Mouse (Mus musculus): ENCODE results near the gene Lrig2. TPM values are rescaled to one million over a fixed set of nuclear protein-coding genes. Genes with fewer than 3 reads are reported as not detected.

The Lrig2 gene
- polyA plus RNA-seq, 1 experiment = 4.8 TPM

DNA sequence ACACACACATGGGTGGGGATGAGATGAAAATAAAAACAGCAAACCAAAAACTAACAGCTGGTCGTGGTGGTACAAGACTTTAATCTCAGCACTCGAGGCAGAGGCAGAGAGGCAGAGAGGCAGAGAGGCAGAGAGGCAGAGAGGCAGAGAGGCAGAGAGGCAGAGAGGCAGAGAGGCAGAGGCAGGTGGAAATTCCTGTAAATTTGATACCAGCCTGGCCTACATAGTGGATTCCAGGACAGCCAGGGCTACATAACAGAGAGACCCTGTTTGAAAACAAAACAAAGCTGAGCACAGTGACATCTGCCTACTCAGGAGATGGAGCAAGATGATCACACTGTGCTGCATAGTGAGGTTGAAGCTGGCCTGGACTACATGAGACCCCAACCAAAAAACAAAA lies 64.5 kb downstream of the Lrig2 start:
- Histone ChIP-seq H3K4me3 (no peak overlapping the region), H3K79me2 (ENCODE audit: control insufficient read depth, insufficient read depth) (no peaks in the 10 kb centered on the region), H3ac (ENCODE audit: control insufficient read depth, insufficient read length) (no peak overlapping the region), H3K36me3 (ENCODE audit: control insufficient read depth, insufficient read depth) (no peaks in the 10 kb centered on the region), H3K4me2 (ENCODE audit: low read depth) (no peak overlapping the region), H3K27me3 (ENCODE audit: control insufficient read depth, insufficient read depth, insufficient read length) (no peaks in the 10 kb centered on the region)
- TF ChIP-seq MYOD1 (IDR thresholded peaks at IDR 0.05; ENCODE audit: control insufficient read depth in 1 of 3, insufficient read length in 2 of 3, low read depth in 2 of 3) = peak; percentile 41 to 64 (median 51)
- TF ChIP-seq MYOG (IDR thresholded peaks at IDR 0.05; ENCODE audit: control insufficient read depth in 1 of 3, insufficient read depth in 1 of 3, insufficient read length in 2 of 3, low read depth in 2 of 3) = peak in 1 of 3 experiments; percentile 23
- TF ChIP-seq TCF12 (IDR thresholded peaks at IDR 0.05; ENCODE audit: insufficient read depth, poor library complexity, severe bottlenecking) = no peak

DNA sequence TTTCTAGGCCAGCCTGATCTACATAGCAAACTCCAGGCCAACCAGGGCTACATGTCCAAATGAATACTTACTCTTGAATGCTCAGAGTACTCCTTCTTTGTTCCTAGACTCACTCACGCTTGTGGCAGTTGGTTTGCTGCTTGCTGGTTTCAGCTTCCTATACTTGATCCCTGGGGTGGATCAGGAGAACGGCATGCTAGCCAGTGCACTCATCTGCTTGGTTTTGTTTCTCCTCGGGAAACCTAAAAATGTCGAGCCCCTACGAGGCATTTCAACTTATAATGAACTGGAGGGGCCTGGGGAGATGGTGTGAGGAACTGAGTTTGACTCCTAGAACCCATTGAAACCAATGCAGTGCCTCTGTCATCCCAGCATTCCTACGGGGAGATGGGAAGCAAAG lies 65.0 kb downstream of the Lrig2 start:
- Histone ChIP-seq H3K4me2 (ENCODE audit: low read depth) (peak overlapping the region; percentile 24), H3ac (ENCODE audit: control insufficient read depth, insufficient read length) (no peak overlapping the region), H3K27me3 (ENCODE audit: control insufficient read depth, insufficient read depth, insufficient read length) (no peaks in the 10 kb centered on the region), H3K79me2 (ENCODE audit: control insufficient read depth, insufficient read depth) (no peaks in the 10 kb centered on the region), H3K36me3 (ENCODE audit: control insufficient read depth, insufficient read depth) (no peaks in the 10 kb centered on the region), H3K4me3 (no peak overlapping the region)
- no peak for TF ChIP-seq TCF3 (IDR thresholded peaks at IDR 0.05; ENCODE audit: insufficient read length, low read depth)
- TF ChIP-seq TCF12 (IDR thresholded peaks at IDR 0.05; ENCODE audit: insufficient read depth, poor library complexity, severe bottlenecking) = no peak
- no peak for TF ChIP-seq USF1 (IDR thresholded peaks at IDR 0.05; ENCODE audit: low read depth)
- TF ChIP-seq POLR2AphosphoS2 (IDR thresholded peaks at IDR 0.05; ENCODE audit: insufficient read length, low read depth) = no peak
- TF ChIP-seq E2F4 (IDR thresholded peaks at IDR 0.05; ENCODE audit: insufficient read depth) = no peak
- no peak for TF ChIP-seq MYOD1 (IDR thresholded peaks at IDR 0.05; ENCODE audit: control insufficient read depth in 1 of 3, insufficient read length in 2 of 3, low read depth in 2 of 3)
- TF ChIP-seq REST (IDR thresholded peaks at IDR 0.05; ENCODE audit: insufficient read depth, insufficient read length) = no peak
- no peak for TF ChIP-seq CEBPB (IDR thresholded peaks at IDR 0.05; ENCODE audit: insufficient read depth, poor library complexity, severe bottlenecking)
- TF ChIP-seq POLR2A (IDR thresholded peaks at IDR 0.05; ENCODE audit: insufficient read length, low read depth) = no peak
- TF ChIP-seq SRF (IDR thresholded peaks at IDR 0.05; ENCODE audit: control insufficient read depth, insufficient read length, low read depth) = no peak
- no peak for TF ChIP-seq MAX (IDR thresholded peaks at IDR 0.05; ENCODE audit: low read depth)
- TF ChIP-seq MYOG (IDR thresholded peaks at IDR 0.05; ENCODE audit: control insufficient read depth in 1 of 3, insufficient read depth in 1 of 3, insufficient read length in 2 of 3, low read depth in 2 of 3) = no peak

GRCm38 (mm10) chr3:104445576-104445975 lies 66.1 kb downstream of the Lrig2 start:
- H3K4me3 ChIP-seq = no peak overlapping the region
- H3K36me3 ChIP-seq (ENCODE audit: control insufficient read depth, insufficient read depth) = no peaks in the 10 kb centered on the region
- no peak for TF ChIP-seq POLR2A (IDR thresholded peaks at IDR 0.05; ENCODE audit: insufficient read length, low read depth)
- TF ChIP-seq POLR2AphosphoS2 (IDR thresholded peaks at IDR 0.05; ENCODE audit: insufficient read length, low read depth) = no peak
- no peak for TF ChIP-seq TCF3 (IDR thresholded peaks at IDR 0.05; ENCODE audit: insufficient read length, low read depth)
- no peak for TF ChIP-seq USF1 (IDR thresholded peaks at IDR 0.05; ENCODE audit: low read depth)
- TF ChIP-seq MAX (IDR thresholded peaks at IDR 0.05; ENCODE audit: low read depth) = no peak
- TF ChIP-seq CEBPB (IDR thresholded peaks at IDR 0.05; ENCODE audit: insufficient read depth, poor library complexity, severe bottlenecking) = no peak
- TF ChIP-seq REST (IDR thresholded peaks at IDR 0.05; ENCODE audit: insufficient read depth, insufficient read length) = no peak
- TF ChIP-seq MYOD1 (IDR thresholded peaks at IDR 0.05; ENCODE audit: control insufficient read depth in 1 of 3, insufficient read length in 2 of 3, low read depth in 2 of 3) = no peak
- TF ChIP-seq SRF (IDR thresholded peaks at IDR 0.05; ENCODE audit: control insufficient read depth, insufficient read length, low read depth) = no peak
- no peak for TF ChIP-seq MYOG (IDR thresholded peaks at IDR 0.05; ENCODE audit: control insufficient read depth in 1 of 3, insufficient read depth in 1 of 3, insufficient read length in 2 of 3, low read depth in 2 of 3)
- no peak for TF ChIP-seq TCF12 (IDR thresholded peaks at IDR 0.05; ENCODE audit: insufficient read depth, poor library complexity, severe bottlenecking)
- TF ChIP-seq E2F4 (IDR thresholded peaks at IDR 0.05; ENCODE audit: insufficient read depth) = no peak
- no peak overlapping the region for H3K4me2 ChIP-seq (ENCODE audit: low read depth)
- H3K79me2 ChIP-seq (ENCODE audit: control insufficient read depth, insufficient read depth) = no peaks in the 10 kb centered on the region
- no peaks in the 10 kb centered on the region for H3K27me3 ChIP-seq (ENCODE audit: control insufficient read depth, insufficient read depth, insufficient read length)
- H3ac ChIP-seq (ENCODE audit: control insufficient read depth, insufficient read length) = no peak overlapping the region

DNA sequence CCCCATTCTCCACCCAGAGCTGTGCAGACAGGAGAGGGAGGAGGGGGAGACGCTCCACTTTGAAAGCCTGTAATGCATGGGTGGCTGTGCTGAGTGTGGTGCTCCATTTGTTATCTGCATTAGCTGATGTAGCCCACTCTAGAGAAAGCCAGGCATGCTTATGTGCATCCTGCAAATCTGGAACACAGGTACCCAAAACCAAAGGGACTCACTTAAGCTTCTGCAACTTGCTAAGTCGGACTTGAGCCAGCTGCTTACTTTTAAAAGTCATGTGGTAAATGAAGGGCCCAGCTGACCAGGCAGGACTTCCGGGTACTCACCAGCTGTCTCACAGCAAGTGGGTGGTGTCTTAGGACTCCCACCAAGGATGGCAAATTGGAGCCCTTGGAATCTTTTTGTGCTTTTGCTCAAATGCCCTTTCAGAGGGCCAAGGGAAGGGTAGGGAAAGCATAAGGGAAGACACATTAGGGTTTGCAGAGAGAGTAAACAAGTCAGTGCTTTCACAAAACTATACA lies 66.7 kb downstream of the Lrig2 start:
- Histone ChIP-seq H3K79me2 (ENCODE audit: control insufficient read depth, insufficient read depth) (no peaks in the 10 kb centered on the region), H3K4me3 (no peak overlapping the region), H3K36me3 (ENCODE audit: control insufficient read depth, insufficient read depth) (no peaks in the 10 kb centered on the region), H3ac (ENCODE audit: control insufficient read depth, insufficient read length) (no peak overlapping the region), H3K27me3 (ENCODE audit: control insufficient read depth, insufficient read depth, insufficient read length) (no peaks in the 10 kb centered on the region), H3K4me2 (ENCODE audit: low read depth) (no peak overlapping the region)
- TF ChIP-seq REST (IDR thresholded peaks at IDR 0.05; ENCODE audit: insufficient read depth, insufficient read length) (no peak), MYOD1 (IDR thresholded peaks at IDR 0.05; ENCODE audit: control insufficient read depth in 1 of 3, insufficient read length in 2 of 3, low read depth in 2 of 3) (peak in 2 of 3 experiments; percentile 58 to 70), USF1 (IDR thresholded peaks at IDR 0.05; ENCODE audit: low read depth) (peak; percentile 36), E2F4 (IDR thresholded peaks at IDR 0.05; ENCODE audit: insufficient read depth) (no peak), MYOG (IDR thresholded peaks at IDR 0.05; ENCODE audit: control insufficient read depth in 1 of 3, insufficient read depth in 1 of 3, insufficient read length in 2 of 3, low read depth in 2 of 3) (peak in 2 of 3 experiments; percentile 46 to 67), TCF12 (IDR thresholded peaks at IDR 0.05; ENCODE audit: insufficient read depth, poor library complexity, severe bottlenecking) (peak; percentile 9)

DNA sequence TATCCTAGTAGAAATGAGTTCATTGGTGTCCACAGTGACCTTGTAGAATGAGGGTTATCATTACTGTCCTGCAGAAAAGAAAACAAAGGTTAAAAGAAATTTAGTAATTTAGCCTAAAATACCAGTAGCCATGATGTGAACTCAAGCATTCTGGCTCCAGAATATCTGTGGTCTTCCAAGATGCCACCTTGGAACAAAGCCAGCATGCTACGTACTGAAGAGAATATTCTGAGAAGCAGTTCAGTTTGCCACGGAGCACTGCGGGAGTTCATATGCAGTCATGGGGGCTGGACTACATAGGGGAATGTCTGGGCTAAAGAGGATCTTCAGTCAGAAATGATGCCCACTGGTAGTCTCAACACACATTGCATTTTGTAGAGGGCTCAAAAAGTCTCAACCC lies 67.6 kb downstream of the Lrig2 start:
- TF ChIP-seq TCF12 (IDR thresholded peaks at IDR 0.05; ENCODE audit: insufficient read depth, poor library complexity, severe bottlenecking) (no peak), POLR2AphosphoS2 (IDR thresholded peaks at IDR 0.05; ENCODE audit: insufficient read length, low read depth) (no peak), E2F4 (IDR thresholded peaks at IDR 0.05; ENCODE audit: insufficient read depth) (no peak), MYOD1 (IDR thresholded peaks at IDR 0.05; ENCODE audit: control insufficient read depth in 1 of 3, insufficient read length in 2 of 3, low read depth in 2 of 3) (no peak), TCF3 (IDR thresholded peaks at IDR 0.05; ENCODE audit: insufficient read length, low read depth) (no peak), MYOG (IDR thresholded peaks at IDR 0.05; ENCODE audit: control insufficient read depth in 1 of 3, insufficient read depth in 1 of 3, insufficient read length in 2 of 3, low read depth in 2 of 3) (no peak), USF1 (IDR thresholded peaks at IDR 0.05; ENCODE audit: low read depth) (no peak), SRF (IDR thresholded peaks at IDR 0.05; ENCODE audit: control insufficient read depth, insufficient read length, low read depth) (no peak), POLR2A (IDR thresholded peaks at IDR 0.05; ENCODE audit: insufficient read length, low read depth) (no peak), REST (IDR thresholded peaks at IDR 0.05; ENCODE audit: insufficient read depth, insufficient read length) (no peak), CEBPB (IDR thresholded peaks at IDR 0.05; ENCODE audit: insufficient read depth, poor library complexity, severe bottlenecking) (no peak), MAX (IDR thresholded peaks at IDR 0.05; ENCODE audit: low read depth) (no peak)

More for the DNA sequence above, 67.6 kb downstream of the Lrig2 start:
- H3K36me3 ChIP-seq (ENCODE audit: control insufficient read depth, insufficient read depth) = no peaks in the 10 kb centered on the region
- H3K4me2 ChIP-seq (ENCODE audit: low read depth) = no peak overlapping the region
- no peak overlapping the region for H3K4me3 ChIP-seq
- no peaks in the 10 kb centered on the region for H3K27me3 ChIP-seq (ENCODE audit: control insufficient read depth, insufficient read depth, insufficient read length)
- H3ac ChIP-seq (ENCODE audit: control insufficient read depth, insufficient read length) = no peak overlapping the region
- no peaks in the 10 kb centered on the region for H3K79me2 ChIP-seq (ENCODE audit: control insufficient read depth, insufficient read depth)

All from myocyte (in vitro differentiated cells).